Mouse (Mus musculus) forelimb bud, embryonic 11.5 days (tissue): Measurements from ENCODE around the gene Tmod3.
"Not testable (repeated sequence)": the region's sequence is repeated elsewhere in the genome, so short reads cannot be mapped to it uniquely, and the experiment has no call there.

Experiments used
- DNase-seq: peaks from one replicate; pipeline ENCODE4 v3.0.0-alpha.2; 2012; ENCODE audit warnings: low read depth, low spot score

Gene Tmod3

GRCm38 (mm10) chr9:75558360-75558759, 1.1 kb downstream of the Tmod3 start:
- DNase-seq = peak; percentile 21

- no peak for DNase-seq
These were observed 5.7 kb downstream of the Tmod3 start for GRCm38 (mm10) chr9:75553719-75554118.

- DNase-seq = no peak
These were observed 8.1 kb downstream of the Tmod3 start for GRCm38 (mm10) chr9:75551342-75551741.

GRCm38 (mm10) chr9:75549010-75549409, 10.4 kb downstream of the Tmod3 start:
- DNase-seq = no peak

- DNase-seq = no peak
These were observed 12.4 kb downstream of the Tmod3 start for GRCm38 (mm10) chr9:75546885-75547553.

GRCm38 (mm10) chr9:75545514-75545913, 13.9 kb downstream of the Tmod3 start:
- DNase-seq = no peak

- DNase-seq = peak; percentile 25
These were observed 18.0 kb downstream of the Tmod3 start for GRCm38 (mm10) chr9:75541497-75541896.

- DNase-seq = no peak
These were observed 23.0 kb downstream of the Tmod3 start for GRCm38 (mm10) chr9:75536422-75536821.

- DNase-seq = no peak
These were observed 25.0 kb downstream of the Tmod3 start for GRCm38 (mm10) chr9:75534431-75534962.

GRCm38 (mm10) chr9:75532989-75533388, 26.5 kb downstream of the Tmod3 start:
- not testable (repeated sequence) for DNase-seq

GRCm38 (mm10) chr9:75532461-75532860, 27.0 kb downstream of the Tmod3 start:
- DNase-seq = no peak

GRCm38 (mm10) chr9:75529358-75529757, 30.1 kb downstream of the Tmod3 start:
- no peak for DNase-seq

- DNase-seq = no peak
These were observed 31.4 kb downstream of the Tmod3 start for GRCm38 (mm10) chr9:75528096-75528495.

GRCm38 (mm10) chr9:75527368-75528059, 31.9 kb downstream of the Tmod3 start:
- no peak for DNase-seq

- DNase-seq = no peak
These were observed 35.8 kb downstream of the Tmod3 start for GRCm38 (mm10) chr9:75523646-75524045.

- DNase-seq = no peak
These were observed 37.2 kb downstream of the Tmod3 start for GRCm38 (mm10) chr9:75522217-75522616.

GRCm38 (mm10) chr9:75521788-75522187, 37.7 kb downstream of the Tmod3 start:
- DNase-seq = peak; percentile 51

- DNase-seq = no peak
These were observed 38.5 kb downstream of the Tmod3 start for GRCm38 (mm10) chr9:75520940-75521339.

- DNase-seq = no peak
These were observed 41.7 kb downstream of the Tmod3 start for GRCm38 (mm10) chr9:75517751-75518150.

- DNase-seq = peak; percentile 58
These were observed 43.9 kb downstream of the Tmod3 start for GRCm38 (mm10) chr9:75515464-75516113.

- no peak for DNase-seq
These were observed 48.1 kb downstream of the Tmod3 start for GRCm38 (mm10) chr9:75511236-75511939.

- no peak for DNase-seq
These were observed 55.1 kb downstream of the Tmod3 start for GRCm38 (mm10) chr9:75504311-75504710.
